Mouse (Mus musculus) cerebellum, adult 8-10 months (tissue): ENCODE results near the gene Dcaf4.
A peak's percentile ranks its signal among the peaks of the same experiment; 100 is the strongest.

Experiments used
- DNase-seq: peaks from one replicate; pipeline ENCODE4 v3.0.0; 2022

Gene Dcaf4

DNA sequence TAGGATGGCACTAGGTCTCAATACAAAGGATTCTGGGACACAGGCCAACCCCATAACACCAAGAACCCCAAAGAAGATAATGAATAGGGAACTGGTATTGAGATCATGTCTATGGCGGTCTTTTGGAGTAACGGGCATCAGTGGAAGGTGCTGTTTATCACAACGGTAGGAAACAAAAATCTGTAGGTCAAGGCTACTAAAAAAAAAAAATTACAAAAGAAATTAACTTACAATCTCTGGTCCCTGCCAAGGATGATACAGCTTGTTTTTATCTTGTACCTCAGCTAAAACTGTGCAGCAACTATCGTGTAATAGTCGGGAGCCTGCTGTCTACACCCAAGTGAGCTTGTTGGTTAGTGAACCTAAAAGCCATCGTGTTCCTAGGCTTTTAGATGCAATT is 23.5 kb upstream of the Dcaf4 start:
- no peak for DNase-seq

DNA sequence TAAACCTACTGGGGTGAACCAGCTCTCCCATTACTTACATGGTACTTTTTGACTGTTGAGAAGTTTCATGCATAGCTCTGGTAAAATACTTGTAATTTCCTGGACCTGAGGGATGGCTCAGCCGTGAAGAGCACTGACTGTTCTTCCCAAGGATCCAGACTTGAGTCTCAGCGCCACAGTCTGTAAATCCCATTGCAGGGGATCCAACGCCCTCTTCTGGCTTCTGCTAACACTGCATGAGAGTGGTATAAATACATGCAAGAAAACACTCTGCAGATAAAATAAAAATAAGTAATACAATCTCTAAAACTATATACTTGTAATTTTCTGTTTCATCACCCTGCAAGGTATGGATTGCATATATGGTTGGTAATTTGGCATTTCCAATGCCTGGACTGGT is 22.3 kb upstream of the Dcaf4 start:
- no peak for DNase-seq

DNA sequence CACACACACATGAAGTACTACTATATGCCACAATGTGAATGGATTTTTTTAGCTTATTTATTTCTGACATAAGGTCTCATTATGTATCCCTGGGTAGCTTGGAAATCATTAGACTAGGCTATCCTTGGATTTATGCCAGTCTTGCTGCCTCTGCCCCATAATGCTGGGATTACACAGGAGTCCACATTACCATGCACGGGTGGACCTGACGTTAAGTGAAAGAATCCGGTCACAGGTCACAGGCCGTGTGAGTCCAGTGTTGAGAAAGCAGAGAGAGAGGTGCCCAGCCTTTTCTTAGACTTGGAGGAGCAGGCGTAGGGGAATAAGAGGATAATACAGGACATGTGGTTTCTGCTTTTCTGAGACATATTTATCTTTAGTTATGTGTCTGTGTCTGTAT is 21.0 kb upstream of the Dcaf4 start:
- DNase-seq = no peak

DNA sequence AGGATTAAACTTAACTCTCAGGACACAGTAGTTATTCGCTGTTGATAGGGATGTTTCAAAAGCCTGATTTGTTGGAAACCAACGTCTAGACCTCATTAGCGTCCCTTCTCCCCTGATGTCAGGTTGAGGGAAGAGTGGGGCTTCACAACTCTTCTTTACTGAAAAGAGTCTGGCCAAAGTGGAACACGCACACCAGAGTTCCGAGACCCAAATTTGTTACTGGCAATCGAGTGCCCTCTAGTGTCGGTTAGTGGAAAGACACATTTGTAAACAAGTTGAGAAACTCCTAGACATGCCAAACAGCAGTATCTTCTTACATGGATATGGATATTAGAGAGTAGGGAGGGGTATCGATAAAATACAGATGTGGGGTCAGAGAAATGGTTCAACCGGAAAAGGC is 18.1 kb upstream of the Dcaf4 start:
- DNase-seq = peak; percentile 79

DNA sequence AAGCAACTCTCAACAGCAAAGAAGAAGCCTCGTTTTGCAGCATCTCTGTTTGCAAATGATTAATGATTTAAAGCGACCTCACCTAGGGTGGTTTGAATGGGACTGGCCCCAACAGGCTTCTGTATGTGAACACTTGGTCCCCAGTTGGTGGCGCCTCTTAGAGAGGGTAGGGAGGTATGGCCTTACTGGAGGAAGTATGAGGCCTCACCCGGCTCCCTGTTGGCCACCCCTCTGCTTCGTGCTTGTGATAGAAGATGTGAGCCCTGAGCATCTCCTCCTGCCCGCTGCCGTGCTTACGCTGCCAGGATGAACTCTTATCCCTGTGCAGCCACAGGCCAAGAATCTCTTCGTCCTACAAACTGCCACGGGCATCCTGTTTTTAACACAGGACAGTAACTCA is 13.7 kb upstream of the Dcaf4 start:
- no peak for DNase-seq

DNA sequence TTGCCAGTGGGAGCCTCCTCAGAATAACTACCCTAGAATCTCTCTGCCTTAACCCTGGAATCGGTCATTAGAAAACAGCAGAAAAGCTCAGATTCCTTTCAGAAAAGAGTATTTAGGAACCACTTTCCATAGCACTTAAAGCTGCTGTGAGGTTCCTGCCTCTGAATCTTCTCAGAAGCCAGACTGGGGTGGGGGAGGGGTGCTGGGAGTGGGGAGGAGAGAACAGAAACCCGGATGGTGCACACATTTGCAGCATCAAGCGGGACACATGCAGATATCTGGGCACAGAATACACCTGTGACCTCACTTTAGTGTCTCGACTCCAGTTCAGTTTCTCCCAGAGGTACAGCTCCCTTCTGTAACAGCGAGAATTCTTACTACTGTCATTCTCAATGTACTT is 9.7 kb upstream of the Dcaf4 start:
- DNase-seq = no peak

DNA sequence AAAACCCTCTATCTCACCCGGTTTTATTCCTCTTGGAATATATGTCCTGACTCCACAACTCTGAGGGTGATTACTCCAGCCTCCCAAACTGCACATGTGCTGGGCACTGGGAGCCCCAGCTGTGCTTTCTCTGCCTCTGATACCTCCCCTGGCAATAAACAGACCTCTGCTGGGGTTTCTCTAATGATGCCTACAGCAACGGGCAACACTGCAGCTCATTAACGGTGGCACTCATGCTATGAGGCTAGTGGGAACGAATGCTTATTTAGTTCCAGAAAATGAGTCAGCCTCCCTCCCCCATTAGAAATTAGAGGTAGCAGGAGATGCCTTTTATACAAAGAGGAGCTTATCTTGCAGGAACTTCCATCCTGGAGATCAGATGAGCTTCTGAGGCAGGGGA is 7.5 kb upstream of the Dcaf4 start:
- DNase-seq = no peak

DNA sequence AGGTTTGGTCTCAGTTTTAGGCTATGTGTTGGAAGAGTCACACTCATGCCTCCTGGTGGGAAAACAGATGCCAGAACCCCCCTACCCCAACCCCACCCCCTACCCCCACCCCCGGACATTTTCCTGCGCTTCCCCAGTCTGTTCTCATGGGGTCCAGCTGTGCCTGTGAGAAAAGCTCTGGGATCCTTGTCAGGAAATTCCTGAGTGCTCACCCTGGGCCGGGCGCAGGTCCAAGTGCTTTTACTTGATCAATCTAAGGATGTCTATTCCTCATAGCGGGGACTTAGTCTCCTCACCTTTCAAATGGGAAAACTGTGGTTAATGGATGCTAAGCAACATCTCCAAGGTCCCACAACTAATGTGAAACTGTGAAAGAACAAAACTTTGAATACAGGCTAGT is 7.1 kb upstream of the Dcaf4 start:
- DNase-seq = no peak

DNA sequence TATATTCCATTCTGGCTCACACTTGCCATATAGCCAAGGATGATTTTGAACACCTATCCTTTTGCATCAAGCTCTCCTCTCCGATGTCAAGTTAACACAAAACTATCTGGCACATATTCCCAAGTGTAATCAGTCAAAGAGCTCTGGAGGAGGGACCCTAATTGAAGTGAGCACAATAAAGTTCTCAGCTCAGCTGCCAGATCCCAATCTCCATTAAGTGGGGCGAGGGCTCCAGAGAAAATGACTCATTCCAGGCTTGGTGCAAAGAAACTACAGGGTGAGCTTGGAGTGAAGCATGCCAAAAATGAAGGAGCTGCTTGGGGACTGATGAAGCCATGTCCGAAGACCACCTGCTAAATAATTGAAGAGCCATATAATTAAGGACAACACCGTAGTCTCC is 6.0 kb upstream of the Dcaf4 start:
- no peak for DNase-seq

DNA sequence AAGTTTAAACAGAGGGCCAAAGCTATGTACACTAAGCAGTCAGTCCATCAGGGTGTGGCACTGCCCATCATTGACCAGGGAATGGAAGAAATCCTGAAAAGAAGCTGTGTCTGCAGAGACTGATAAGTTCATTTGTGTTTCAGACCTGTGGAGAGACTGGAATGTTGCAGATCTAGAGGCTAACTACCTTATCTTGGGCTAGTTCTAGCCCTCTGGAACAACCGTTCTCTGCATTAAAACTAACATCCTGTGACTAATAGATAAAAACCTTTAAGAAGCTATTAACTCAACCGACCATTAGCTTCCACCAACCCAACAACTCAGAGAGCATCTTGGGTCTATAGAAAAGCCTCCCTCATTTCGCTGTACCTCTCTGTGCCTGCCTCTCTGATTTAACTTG is 2.7 kb upstream of the Dcaf4 start:
- no peak for DNase-seq

DNA sequence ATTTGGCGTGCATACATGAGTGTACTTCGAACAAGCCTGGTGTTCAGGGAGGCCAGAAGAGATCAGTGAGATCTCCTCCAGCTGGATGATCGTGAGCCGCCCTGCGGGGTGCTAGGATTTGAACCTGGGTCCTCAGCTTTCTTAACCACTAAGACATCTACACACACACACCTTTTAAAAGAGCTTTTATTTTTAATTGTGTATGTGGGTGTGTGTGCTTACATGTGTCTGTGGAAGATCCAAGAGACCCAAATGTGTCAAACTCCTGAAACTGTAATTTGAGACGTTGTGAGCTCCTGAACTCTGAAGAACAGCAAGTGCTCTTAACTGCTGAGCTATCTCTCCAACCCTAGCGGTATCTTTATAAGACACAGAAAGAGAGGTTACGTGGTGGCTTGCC is 817 bp downstream of the Dcaf4 start:
- no peak for DNase-seq

DNA sequence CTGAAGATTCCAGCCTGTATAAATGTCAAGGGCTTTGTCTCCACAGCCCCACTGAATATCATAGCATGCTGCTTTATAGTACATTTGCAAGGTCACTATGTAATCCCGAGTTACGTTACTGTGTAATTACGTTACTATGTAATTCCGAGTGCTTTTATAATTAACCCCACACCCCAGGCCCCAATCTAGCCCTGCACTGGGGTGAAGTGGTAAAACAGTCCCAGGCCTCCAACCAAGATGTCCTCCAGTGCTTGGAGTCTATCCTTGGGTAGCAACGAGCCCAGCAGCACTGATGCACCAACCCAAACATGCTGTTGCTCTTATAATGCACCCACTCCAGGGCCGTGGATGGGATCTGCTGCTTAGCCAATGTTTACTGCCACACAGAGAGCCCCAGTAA is 2.8 kb downstream of the Dcaf4 start:
- no peak for DNase-seq

DNA sequence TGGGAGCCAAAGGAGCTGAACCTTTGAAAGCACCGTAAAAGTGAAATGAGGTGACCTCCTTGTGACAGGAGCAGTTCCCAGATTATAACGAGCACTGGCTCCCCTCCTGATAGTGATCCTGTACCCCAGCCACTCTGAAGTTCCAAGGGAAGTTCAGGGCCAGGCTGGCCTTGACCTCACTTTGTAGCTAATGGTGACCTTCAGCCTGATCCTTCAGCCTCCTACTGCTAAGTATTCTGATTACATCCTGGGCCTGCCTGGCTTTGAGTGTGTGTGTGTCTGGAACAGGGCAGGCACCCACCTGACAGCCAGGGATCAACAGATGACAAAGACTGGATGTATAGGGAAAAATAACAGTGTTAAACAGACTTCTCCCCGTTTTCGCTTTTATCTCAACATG is 3.6 kb downstream of the Dcaf4 start:
- no peak for DNase-seq

DNA sequence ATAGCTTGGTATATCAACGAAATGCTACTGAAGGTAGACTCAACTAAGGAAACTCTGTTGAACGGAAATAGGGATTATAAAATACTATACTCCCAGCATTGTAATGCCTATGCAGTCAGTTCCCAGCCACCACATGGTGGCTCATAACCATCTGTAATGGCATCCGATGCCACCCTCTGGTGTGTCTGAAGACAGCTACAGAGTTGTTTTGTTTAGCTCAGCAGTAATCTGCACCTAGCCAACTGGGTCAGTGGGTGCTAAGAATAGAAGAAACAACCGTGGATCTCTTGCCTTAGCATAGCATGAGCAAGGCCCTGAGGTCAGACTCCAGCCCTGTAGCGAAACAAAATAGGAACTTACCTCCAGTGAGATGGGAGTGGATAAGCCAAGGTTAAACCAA is 4.1 kb downstream of the Dcaf4 start:
- no peak for DNase-seq

DNA sequence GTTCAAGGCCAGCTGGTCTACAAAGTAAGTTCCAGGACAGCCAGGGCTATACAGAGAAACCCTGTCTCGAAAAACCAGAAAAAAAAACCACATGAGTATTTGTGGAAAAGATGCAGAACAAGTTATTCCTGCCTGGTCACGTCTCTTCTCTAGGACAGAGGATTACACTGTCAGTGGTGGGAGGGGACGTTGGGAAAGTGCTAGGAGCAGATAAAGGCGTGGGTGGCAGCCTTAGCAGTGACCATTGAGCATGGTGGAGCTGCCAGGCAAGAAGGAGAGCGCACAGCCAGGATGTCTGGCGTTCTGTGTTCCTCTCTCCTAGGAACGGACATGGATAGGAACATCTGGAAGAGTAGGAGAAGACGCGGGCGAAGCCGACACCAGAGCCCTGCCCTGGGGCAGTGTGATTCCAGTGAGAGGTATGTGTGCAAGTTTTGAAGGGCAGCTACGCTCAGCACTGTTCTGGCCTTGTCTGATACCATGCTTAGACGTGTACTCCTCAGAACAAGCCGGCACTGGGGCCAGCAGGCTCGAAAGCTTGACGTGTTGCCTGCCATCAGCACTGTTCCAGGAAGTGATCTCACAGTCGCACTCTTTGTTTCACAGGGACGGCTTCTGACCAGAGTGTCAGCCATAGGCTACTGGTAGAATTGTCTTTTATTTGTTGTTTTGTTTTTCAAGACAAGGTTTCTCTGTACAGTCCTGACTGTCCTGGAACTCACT is 5.7 kb downstream of the Dcaf4 start:
- DNase-seq = no peak

DNA sequence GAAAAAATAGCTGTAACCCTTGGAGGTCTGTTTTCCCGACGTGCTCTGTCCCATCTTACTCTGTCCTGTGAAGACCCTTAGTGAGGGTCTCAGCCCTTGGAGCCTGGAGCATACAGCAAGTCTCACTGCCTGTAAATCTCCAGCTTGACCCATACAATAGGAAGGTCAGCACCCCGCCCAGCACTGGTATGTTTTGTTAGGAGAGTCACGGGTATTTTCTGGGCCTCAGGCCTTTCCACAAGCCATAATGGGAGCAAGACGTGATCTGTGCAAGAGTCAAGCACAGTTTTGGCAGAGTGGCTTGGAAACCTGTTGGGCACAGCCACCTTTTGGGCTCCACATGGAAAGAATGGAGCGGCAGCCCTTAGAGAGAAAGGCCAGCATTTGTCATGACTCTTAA is 7.5 kb downstream of the Dcaf4 start:
- DNase-seq = no peak

DNA sequence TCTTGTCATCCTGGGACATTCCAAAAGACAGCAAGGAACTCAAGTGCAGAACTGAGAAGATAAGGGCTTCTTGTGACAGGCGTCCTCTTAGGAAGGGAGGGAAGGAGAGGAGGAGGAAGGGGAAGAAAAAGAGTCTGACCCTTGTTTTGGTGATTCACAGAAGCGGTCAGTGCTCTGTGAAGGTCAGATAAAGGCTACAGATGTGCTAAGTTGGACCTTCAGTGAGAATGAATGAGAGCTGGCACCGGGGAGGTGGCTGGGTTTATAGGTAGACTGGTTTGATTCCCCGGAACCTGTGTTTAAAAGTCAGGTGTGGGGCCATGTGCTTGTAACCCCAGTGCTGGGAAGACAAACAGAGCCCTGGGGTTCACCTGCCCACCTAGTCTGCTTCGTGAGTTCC is 8.4 kb downstream of the Dcaf4 start:
- DNase-seq = no peak

DNA sequence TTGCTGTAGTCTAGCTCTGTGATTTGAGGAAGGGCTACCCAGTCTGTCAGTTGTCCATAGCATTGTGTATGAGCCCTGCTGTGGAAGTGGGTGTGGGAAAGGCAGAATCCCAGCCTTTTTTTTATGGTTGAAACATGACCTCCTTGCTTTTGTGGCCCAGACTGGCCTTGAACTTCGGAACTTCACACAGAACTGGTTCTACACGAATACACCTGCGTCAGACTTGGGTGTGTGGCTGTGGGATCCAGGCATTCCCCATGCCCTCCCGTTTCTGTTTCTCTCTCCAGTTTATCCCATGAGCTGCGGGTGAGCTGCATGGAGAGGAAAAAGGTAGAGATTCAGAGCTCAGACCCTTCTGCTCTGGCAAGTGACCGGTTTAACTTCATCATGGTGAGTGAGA is 11.7 kb downstream of the Dcaf4 start:
- DNase-seq = no peak

DNA sequence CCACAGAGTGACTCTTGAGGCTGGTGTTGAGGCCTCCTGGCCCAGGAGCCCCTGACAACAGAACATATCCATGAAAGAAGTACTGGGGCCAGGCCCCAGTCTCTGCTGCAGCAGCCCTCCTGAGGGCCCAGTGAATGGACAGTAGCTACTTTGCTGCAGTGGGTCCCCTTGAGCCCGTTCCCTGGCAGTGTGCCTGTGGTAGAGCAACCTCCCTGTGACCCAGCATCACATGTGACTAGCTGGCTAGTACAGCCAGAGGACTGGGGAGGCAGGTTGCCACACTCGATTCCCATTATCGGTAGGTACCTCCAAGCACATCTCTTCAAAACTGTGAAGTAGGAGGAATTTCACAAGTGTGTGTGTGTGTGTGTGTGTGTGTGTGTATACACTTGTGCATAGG is 12.7 kb downstream of the Dcaf4 start:
- no peak for DNase-seq

DNA sequence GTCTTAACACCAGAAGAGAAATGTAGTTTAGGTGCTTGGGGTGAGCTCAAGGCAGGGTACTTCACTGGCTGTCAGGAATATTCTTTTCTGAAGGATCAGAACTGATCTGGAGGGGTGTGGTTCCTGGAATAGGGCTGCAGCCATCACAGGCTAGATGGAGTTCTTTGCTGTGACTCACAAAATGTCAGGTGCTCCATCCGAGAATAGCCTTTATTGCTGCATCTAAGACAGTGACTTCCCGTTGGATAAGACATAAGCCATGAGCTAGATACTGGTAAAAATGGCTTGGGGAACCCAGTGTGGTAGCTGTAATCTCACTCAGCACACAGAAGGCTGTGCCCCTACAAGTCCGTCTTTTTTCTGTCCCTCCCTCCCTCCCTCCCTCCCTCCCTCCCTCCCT is 13.9 kb downstream of the Dcaf4 start:
- DNase-seq = no peak

DNA sequence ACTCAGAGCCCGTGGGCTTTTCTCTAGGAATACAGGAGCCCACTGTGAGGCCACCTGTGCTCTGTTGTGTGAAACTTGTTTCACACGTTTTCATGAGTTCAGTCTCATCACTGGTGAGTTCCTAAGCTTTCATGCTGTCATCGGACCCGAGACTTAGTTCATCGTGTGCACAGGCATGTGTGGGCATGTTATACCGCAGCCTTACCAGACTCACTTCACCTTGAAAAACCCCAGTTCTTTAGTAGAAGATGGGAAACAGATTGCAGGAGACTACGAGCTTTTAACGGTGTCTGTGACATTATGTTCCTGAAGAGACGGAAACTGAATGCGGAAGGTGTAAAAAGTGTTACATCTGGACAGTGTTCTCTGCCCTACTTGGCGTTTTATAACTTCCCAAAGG is 15.2 kb downstream of the Dcaf4 start:
- DNase-seq = no peak

DNA sequence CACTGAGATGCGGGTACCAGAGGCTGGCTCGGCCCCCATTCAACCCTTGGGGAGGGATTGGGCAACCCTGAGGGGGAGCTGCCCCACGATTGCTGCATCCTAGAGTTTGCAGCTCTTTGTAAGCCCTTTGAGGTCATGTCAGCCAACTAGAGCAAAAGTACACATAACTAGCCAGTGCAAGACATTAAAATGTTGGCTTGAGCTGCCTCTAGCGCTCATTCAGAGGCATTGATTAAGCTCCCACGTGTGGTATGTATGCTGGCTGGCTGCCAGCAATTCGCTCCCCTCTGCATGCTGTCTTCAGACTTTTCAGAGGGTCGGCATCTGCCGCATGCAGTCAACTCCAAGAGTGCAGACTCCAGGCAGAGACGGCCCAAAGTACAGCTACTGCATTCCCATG is 15.8 kb downstream of the Dcaf4 start:
- DNase-seq = no peak

DNA sequence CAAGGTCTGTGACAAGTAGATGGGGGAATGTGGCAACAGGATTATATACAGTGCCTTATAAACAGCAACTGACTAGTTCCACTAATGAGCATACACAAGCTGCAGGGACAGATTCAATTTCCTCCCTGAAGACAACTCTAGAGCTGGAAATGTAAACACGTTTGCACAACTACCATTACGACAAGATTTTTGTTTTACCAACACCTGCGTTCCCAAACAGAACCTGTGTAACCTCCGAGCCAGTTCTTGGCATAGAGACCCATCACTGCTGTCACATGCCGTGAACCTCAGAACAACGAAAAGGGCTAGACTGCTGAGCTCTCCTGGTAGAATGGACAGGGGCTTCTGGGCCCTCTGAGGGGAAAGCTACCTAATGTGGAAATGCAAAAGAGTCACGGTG is 23.7 kb downstream of the Dcaf4 start:
- no peak for DNase-seq

DNA sequence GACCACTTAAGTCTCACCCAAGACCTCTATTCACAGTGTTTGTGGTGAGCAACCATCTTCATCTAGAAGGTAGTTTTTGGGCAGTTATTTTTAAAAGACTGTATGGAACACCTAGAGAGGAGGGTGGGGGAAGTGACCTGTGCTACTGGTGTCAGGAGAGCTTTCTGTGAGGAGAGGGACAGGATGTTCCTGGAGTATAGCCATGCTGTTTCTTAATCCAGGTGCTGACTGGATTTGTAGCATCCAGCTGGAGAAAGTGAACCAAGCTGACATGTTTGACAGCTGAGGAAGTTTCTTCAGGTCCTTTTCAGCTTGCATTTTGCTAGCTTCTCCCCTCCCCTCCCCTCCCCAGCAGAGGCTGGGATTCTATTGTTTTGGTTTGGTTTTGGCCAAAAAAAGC is 24.5 kb downstream of the Dcaf4 start:
- DNase-seq = no peak

DNA sequence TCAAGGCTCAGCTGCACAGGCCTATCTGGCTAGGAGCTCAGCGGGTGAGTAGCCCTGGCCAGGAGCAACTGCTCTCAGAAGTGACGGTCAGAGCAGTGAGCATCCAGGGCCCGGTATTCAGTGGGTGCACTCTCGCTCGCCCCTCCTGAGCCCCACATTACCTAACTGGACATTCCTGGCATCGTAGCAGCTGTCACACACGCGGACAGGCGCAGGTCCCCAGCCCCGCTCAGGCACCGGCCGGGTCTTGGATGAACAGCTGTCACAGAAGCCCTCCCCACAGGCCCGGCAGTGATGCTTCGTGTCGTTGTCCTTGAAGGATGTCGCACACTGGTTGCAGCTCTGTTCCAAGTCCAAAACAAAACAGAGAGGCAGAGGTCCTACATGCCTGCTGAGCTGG is 31.0 kb downstream of the Dcaf4 start:
- DNase-seq = no peak

DNA sequence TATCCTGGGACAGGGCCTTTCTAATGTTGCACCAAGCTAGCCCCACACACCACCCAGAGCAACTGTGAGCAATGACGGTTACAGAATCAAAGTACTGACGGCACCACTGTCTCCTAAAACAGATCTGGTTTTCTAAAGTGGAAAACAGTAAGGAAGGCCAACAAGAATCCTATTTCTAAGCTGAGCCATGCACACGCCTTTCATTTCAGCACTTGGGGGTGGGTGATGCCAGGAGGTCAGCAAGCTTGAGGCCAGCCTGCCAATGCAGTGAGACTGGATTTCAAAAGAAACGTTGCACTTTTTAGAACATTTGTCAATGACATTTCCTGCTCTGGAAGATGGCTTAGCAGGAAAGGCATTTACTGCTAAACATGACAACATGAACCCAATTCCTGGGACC is 33.5 kb downstream of the Dcaf4 start:
- DNase-seq = no peak
